Mouse (Mus musculus) kidney, postnatal 36 days (tissue): ENCODE results near the gene Prss58.

ENCODE experiments used
- DNase-seq, 2 experiments: peaks; one replicate each; pipeline ENCODE4 v3.0.0; 2021 to 2022; ENCODE audit warnings: mixed read lengths in 2 of 2

Prss58 gene

DNA sequence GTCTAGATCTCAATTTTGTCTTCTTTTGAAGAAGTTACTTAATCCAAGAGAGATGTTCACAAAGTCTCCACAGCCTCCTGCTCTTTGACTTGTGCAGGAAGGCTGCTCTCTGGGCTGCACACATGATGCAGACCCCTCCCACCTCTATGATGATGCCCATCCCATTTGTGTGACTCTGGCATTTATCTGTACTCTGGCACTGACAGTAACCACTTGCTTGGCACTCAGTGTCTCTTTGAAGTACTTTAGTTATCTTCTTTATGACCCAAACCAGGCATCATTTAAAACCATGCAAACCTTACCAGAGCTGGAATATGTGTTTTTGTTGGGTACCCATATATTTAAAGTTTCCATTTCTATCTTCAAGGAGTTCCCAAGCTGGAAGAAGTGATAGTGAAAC is at the start of gene Prss58:
Prss58 (minus strand) TSS at position 101 of the 400 bp plus-strand sequence.
- DNase-seq = no peak

DNA sequence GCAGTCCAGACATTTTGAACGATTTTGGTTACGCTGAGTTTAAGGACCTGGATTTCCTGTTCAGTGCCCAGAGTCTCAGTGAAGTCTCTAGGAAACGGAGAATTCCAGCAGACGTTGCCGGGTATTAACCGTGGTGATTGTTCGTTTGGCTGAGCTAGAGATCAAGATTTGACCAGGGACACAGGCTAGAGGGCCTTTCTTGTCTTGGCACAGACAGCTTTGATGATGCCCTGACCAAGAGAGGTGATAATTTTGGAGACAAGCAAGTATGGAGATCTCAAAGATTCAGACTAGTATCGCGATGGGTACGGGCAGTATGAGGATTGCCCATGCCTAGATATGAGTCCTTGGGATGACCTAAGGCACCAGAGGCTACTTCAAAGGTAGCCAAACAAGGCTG is 40.3 kb upstream of the Prss58 start, which contains the start of gene 1700074P13Rik:
1700074P13Rik (minus strand) TSS at position 101 of the 400 bp plus-strand sequence.
- DNase-seq = no peak

DNA sequence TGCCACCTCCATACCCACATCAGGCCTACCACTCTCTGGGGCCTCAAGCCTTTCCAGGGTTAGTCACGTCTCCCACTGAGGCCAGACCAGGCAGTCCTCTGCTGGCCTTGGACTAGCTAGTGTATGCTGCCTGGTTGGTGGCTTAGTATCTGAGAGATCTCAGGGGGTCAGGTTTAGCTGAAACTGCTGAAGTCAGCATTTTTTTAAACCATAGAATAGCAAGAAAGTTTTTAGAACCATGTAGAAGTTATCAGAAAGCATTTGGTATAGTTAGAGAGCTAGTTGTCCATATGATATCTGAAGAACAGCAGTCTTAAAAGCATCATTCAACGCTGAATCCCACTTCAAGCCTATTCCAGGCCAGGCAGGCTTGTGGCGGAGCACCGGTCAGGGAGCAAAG is 19.8 kb upstream of the Prss58 start:
- DNase-seq = no peak

DNA sequence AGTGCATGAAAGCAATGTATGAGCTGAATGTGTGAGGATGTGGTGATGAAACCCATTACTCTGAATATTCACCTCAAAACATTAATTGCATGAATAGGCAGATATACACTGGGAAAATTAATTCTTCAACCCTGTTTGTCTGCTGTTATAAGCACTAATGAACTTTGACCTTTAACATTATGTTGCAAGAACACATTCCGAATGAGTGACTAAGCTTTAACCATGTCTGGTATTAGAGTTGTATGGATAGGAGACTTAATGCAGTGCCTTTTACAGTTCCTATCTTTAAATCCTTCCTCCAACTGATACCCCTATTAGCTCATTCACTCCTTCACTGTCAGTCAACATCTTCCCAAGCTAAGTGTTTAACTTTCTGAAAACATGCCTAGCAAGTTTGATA is 5.5 kb downstream of the Prss58 start:
- DNase-seq = no peak

DNA sequence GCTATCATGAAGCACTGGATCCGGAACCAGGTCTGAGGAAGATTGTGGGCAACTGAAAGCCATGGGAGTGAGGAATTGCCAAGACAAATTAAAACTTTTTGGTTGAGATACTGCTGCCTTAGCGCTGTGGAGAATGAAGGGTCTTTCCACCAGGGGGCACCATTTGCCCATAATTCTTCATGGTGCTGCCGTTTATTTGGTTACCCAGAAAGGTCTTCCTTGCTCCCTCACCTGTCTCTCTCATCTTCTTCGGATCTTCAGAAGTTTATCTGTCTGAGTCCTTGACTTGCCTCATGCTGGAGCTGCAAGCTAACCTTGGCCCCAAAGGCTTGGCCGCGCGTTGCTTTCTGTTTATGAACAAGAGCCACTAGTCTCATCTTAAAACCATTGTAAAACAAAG is 6.6 kb downstream of the Prss58 start:
- peak; percentile 1 to 70 for DNase-seq

DNA sequence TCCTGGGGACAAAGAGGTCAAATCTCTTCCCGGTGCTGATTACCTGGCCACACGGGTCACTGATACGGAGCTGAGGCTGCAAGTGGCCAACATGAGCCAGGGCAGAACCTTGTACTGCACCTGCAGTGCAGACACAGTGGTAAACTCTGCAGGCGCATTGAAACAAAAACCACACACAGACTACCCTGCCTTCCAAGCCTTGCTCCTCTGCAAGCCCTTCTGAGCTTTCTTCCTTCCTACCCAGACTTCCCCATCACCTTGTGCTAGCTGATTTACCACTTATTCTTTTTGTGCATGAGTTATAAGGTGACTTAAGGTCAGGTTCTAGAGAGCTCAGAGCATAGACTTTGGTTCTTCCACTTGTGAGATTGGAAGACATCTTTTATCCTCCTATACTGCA is 8.4 kb downstream of the Prss58 start:
- DNase-seq = no peak

DNA sequence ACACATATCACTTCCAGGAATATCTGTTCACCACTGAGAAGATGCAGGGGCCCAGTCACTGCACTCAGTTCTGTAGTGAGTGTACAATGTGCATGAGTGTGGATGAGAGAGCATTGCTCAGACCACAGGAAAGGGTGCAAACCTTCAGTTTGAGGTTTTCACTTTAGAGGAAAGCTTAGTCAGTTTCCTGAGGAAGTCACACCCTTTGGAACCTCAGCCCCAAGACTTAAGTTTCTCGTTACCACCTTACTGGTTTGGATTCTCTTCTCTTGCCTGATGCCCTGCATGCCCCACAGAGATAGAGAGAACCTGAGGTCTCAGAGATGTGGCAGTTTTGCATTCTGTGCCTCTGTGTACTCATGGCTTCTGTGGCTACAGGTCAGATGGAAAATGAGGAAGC is 9.2 kb downstream of the Prss58 start:
- DNase-seq = no peak

DNA sequence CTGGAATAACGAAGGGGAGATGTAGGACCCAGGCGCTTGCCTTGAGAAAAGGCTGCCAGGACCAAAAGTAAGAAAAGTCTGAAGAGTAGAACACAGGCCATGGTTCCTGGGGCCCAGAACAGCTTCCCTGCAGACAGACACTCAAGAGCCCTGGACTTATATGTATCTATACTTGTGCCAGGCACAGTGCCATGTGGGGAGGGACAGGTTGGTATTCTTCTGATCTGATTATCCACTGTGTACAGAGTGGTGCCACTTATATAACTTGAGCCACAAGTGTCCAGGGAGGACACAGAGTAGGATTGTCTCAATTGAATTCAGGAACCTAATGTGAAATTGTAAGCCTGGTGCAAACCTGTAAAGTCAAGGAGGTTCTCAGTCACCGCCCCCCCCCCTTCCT is 12.8 kb downstream of the Prss58 start, which contains the start of gene Moxd2:
Moxd2 (minus strand) TSS at position 101 of the 400 bp plus-strand sequence.
- DNase-seq = no peak

DNA sequence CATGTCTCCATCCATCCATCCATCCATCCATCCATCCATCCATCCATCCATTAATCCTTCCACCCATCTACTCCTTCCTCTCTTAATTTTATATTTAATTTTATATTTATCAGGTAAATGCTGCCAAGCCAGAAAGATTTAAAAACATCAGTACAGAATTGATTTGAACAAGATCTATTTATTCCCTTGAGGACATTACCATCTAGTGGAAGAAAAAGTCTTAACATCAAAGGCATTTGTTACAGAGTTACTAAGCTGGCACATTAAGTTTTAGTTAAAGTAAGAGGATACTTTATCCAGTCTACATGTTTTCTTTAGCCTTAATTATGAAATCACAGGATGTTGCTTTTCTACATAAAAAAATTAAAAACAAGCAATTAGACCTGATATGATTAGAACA is 54.9 kb downstream of the Prss58 start:
- no peak for DNase-seq
